Mouse (Mus musculus) spleen, postnatal 14 days (tissue): ENCODE measurements around the gene Ppp6r1.

Source experiments
- DNase-seq, 2 experiments: peaks; one replicate each; pipeline ENCODE4 v3.0.0; 2021 to 2022; ENCODE audit warnings: low spot score in 2 of 2

Gene Ppp6r1

DNA sequence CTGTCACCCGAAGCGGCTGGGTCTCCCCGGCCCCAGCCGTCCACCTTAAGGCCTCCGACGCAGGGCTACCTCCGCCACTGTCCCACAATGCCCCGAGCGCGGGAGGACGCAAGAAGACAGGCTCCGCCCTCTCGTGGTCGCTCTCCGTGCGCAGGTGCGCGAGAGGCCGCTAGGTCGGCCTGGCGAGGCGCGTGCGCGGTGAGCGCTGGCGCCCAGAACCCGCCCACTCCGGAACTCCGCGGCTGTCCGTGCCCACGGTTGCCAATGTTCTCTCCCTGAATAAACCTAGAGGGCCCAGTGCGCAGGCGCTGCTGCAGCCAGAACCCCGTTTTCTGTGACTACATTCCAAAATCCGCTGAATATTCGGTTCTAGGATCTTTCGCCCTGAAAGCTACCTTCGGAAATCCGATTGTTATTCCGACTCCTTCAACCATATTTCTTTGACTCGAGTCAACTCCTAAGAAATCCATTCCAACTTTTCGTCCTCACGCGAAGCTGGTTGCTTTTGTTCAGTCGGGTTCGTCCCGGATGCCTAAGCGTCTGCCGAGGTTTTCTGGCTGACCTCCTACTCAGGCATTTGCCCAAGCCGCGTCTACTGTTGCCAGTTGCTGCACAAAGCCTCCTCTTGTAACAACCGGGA lies at the start of gene Ppp6r1:
Ppp6r1 (minus strand) TSS at position 108 of the 640 bp plus-strand sequence.
- peak; percentile 94 to 95 for DNase-seq

DNA sequence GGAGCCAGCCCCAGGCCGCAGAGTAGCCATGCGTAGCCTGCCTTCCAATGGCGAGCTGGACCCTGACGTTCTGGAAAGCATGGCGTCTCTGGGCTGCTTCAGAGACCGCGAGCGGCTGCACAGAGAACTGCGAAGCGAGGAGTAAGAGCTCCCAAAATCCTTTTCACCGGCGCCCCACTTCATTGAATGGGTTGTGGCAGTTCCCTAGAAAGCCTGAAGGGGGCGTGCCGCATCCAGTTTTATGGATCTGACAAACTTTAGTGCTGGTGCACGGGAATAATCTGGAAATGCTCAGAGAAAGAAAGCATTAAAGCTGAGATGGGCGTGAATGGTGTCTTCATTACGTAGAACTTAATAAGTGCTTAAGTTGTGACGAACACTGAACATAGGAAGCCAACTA lies 46.3 kb upstream of the Ppp6r1 start:
- peak in 1 of 2 experiments; percentile 43 for DNase-seq

DNA sequence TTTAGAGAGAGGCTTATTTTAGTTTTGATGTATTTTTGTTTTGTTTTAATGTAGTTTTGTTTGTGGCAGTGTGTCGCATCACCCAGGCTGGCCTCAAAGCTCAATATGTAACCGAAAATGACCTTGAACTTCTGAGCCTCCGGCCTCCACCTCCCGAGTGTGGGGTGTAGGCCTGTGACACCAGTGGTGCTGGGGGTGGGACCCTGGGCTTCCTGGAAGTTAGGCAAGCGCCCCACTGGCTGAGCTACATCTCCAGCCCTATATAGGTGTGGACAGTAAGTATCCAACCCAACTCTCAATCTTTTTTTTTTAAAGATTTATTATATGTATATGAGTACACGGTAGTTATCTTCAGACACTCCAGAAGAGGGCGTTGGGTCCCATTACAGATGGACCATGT lies 44.4 kb upstream of the Ppp6r1 start:
- DNase-seq, result no peak

DNA sequence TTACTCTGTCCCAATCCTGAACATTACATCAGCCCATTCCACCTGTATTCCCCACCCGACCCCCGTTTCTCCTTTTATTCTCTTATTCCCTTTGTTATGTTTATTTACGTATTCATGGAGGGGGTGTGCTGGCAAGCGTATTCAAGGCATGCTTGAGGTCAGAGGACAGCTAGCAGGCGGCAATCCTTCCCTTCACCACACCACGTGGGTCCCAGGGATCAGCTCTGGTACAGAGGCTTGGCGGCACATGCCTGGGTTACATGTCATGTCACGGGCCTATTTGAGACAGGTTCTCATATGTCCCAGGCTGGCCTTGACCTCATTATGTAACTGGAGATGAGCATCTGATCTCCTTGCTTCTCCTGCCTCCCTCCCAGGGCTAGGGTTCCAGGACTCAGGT lies 43.5 kb upstream of the Ppp6r1 start:
- no peak for DNase-seq

DNA sequence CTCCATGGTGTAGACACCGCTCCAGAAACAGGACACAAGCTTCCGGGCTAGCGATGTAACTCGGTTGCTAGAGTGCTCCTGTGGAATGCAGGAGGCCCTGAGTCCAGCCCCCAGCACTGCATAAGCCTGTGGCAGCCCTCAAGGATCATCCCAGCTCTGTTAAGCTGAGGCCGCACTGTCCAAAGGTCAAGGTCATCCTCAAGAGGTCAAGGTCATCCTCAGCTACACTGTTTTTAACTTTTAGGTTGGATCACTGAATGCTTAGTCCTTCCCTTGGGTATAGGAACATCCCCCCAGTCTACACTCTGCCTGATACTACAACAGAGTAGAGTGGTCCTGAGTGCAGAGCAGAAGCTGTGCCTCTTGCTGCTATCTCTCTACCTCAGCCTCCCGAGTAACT lies 34.2 kb upstream of the Ppp6r1 start:
- DNase-seq, result no peak

DNA sequence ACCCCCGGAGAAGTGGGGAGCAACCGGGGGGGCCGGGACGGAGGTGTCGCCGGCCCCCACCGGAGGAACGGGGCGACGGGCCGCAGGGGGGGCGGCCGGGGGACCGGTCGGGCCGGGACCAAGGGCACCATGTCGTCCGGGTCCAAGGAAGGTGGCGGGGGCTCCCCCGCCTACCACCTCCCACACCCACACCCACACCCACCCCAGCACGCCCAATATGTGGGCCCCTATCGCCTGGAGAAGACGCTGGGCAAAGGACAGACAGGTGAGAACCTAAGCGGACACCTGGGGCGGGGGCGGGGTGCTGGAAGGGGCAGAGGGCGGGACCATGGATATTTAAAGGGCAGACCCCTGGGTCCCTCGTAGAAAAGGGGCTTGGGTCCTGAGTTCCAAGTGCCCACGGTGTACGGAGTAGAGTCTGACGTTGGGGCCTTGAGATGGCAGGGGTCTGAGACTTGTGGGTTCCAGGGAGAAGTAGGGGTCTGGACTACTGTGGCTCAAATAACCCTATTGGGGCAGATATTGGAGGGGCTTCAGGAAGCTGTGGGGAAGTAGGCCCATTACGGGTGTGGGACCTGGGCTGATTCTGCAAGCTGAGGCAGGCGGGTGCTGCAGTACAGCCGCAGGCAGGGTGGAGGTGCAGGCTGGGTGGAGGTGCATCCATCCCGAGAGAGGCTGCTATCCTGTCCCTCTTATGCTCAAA lies 32.3 kb upstream of the Ppp6r1 start:
- no peak for DNase-seq

DNA sequence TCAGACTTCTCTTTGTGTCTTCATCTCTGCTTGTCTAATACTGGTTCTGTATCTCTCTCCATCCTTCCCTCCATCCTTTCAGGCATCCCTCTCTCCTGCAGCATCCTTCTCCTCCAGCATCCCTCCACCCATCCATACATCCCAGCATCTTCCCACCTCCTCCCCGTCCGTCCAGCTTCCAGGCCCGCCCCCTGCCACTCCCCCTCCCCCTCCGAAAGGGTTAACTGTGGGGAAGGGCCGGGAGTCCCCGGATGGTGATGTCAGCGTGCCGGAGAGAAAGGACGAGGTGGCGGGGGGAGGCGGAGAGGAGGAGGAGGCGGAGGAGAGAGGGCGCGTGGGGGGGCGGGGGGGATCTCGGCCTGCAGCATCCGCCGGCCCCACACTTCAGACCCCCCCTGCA lies 31.6 kb upstream of the Ppp6r1 start, which contains the start of gene Brsk1:
Brsk1 (plus strand) TSS at position 218 of the 400 bp plus-strand sequence.
- no peak for DNase-seq

DNA sequence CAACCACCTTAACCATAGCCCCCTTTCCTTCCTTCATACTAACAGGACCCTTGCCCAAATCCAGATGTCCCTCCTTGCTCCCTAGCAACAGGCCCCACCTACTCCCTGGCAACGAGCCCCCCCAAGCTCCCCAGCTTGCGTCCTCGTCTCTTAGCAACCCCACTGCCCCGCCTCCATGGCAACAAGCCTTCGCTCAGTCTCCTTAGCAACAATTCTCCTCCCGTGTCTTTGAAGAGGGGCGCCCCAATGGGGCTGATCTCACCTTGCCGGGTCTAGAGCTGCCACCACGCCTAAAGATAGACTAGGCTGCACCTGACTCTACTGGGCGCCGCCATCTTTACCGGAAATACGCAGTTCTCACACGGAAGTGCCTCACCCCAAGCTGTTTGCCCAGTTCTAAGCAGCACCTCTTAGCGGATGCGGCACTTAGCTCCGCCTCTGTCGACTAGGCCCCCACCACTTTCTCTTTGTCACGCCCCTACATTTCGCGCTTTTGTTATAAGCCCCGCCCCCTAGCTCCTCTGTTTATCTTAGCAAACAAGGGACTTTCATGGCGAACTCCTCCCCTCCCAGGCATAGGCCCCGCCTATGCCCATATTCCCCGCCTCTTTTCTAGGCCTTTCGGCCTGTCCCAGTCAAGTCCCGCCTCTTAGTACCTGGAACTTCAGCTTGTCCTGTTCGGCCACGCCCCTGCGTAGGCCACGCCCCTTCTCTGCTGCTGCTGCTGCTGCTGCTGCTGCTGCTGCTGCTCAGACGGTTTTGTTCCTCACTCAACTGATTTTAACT lies 26.0 kb upstream of the Ppp6r1 start, which contains the start of gene Hspbp1:
Hspbp1 (minus strand) TSS at position 437 of the 786 bp plus-strand sequence.
- DNase-seq, result peak; percentile 88 to 89

DNA sequence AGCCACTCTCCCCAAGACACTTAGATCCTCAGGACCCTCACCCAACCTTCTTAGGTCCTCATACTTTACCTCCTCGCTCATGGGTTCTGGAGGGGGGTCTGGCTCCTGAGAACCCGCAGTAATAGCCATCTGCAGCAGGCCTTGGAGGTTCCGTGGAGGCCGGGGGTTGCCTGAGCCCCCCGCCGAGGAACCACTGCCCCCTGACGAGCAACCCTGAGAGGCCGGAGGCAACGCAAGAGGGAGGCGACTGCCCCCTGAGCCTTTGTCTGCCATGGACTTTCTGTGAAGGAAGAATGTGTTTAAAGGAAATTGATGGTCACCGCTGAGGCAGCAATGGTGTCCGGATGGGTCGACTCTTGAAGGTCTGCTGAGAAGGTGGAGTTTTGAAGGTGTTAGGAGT lies 25.4 kb upstream of the Ppp6r1 start:
- DNase-seq, result no peak

DNA sequence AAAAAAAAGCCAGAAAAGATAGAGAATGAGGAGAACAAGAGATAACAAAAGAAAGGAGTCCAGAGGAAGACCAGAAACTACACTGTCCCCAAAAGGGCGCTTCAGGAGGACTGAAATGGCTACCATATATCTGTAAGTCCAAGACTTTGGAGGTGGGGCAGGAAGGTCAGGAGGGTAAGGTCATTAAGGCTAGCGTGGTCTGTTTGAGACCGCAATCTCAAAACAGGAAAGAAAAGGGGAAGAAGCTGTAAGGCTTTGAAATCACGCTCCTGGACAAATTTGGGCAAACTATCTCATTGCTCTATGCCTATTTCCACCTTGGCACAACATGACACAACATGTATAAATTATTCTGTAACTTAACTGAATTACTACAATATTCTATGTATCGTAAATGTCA lies 24.5 kb upstream of the Ppp6r1 start:
- no peak for DNase-seq

DNA sequence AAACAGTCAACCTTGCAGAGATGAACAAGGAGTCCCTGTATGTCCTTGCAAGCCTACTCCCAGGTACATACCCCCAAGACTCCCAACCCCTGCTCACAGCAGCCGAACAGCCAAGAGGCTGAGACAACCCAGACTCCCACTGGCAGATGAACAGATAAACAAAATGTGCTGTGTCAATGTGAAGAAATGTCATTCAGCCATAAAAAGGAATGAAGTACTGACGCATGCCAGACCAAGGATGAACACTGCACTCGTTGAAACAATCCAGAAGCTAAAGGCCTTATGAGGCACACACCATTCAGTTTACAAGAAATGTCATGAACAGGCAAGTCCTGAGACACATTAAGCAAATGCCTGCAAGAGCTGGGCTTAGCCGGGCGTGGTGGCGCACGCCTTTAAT lies 16.4 kb upstream of the Ppp6r1 start:
- no peak for DNase-seq

DNA sequence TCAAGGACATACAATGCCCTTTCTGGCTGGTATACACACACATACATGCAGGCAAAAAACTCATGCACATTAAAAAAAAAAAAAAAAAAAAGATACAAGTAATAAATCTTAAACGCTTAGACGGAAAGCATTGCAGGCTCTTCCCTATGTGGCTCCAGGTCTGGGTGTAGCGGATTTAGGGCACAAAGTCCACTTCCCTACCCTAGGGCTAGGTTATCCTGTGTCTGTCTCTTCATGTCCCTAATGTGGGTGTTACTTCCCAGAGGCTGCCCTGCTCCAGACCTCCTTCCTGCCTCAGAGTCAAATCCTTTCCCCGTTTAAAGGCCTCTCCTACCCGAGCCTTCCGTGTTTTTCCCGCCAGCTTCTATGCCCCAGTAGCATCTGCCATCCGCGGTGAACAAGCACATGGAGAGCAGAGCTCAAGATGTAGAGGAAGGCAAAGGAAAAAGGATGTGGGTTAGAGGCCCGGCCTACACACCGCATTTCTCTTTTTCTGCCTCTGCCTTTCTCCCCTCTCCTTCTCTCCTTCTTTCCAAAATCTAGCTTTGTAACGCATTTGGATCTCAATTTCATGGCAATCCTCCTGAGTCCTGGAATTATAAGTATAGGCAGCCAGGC lies 15.4 kb upstream of the Ppp6r1 start:
- no peak for DNase-seq

DNA sequence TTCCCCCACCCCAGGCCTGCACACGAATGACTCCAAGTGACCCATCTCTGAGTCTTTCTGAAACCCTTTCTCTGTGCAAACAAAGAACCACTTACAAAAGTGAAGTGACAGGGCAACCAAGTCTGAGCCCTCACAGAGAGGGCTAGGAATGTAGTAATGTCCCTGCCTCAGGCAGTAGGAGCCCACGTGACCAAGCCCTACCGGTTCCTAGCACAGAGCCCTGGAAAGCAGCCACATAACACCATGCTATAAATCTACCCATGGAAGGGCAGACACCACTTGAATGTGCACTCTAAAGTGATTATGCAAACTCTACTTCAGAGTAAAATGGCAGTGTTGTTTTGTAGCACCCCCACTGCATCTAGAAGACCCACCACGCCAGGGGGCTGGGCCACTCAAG lies 13.1 kb upstream of the Ppp6r1 start:
- no peak for DNase-seq

DNA sequence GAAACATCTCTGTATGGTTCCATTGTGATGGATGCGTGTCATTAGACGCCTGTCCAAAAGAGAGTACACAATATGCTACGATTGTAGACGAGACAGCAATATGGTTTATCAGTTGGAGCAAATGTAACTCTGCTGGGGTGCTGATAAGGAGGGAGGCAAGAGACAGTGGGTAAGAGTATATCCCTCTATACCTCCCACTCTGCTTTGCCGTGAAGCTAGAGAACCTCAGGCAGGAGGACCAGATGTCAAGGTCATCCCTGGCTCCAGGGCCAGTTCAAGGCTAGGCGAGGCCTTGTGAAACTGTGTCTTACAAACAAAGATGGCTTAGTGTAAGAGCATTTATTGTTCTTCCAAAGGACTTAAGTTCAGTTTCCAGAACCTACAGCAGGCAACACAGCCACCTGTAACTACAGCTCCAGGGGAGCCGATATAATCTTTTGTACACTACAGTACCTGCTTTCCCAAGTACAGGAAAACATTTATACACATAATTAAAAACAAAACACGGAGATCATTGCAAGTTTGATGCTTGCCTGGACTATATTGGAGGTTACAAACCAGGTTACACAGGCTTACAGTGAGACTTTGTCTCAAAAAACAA lies 11.9 kb upstream of the Ppp6r1 start:
- no peak for DNase-seq

DNA sequence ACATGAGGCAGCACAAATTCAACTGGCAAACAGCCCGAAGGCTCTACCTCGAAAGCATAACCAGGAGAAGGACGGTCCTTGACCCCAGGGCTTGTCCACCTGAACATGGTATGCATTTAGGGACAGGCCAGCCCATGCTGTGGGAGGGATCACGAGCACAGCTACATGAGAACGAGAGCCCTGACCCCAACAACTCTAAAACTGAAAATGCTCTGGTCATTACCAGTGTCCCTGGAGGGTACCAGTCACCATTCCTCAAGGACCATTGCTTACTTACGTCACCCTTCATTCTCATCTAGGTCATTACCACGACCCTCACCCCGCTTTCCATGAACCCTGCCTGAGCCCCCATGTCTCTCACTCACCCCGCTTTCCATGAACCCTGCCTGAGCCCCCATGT lies 10.3 kb upstream of the Ppp6r1 start:
- no peak for DNase-seq

DNA sequence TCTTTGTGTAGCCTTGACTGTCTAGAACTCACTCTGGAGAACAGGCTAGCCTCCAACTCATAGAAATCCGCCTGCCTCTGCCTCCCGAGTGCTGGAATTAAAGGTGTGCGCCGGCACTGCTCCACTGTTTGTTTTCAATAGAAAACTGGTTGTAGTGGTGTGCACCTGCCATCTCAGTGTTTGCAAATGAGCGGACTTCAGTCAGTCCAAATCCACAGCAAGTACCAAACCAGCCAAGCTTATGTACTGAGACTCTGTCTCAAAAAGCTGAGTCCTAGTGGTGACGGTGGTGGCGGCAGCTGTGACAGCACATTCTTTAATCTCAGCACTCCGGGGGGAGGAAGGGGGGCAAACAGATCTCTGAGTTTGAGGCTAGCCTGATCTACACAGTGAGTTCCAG lies 9.7 kb upstream of the Ppp6r1 start:
- DNase-seq, result no peak

DNA sequence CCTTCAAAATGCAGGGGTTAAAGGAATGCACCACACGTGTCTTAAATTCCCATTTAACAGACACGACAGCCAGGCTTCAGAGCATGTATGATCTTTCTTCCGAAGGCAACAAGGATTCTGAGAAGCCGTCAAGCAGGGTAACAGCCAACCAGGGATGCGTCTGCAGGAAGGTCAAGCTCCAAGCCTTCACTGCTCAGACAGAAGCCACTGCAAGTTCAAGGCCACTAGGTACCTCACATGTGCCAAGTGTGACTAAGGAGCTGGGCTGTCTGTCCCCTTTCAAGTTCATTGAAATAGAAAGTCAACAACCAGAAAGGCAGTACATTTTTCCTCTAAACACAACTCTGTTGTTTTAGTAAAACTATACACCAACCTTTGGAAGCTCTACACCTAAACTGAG lies 8.1 kb upstream of the Ppp6r1 start:
- DNase-seq, result no peak

DNA sequence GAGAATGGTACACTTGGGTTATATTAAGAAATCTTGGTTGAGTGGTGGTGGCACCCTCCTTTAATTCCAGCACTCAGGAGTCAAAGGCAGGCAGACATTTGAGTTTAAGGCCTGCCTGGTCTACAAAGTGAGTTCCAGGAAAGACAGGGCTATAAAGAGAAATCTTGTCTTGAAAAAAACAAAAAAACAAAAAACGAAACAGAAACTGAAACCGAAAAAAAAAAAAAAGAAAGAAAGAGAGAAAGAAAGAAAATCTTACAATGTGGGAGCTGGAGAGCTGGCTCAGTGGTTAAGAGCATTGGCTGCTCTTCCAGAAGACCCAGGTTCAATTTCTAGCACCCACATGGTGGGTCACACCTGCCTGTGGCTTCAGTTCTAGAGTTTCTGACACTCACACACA lies 4.9 kb upstream of the Ppp6r1 start:
- DNase-seq, result no peak

DNA sequence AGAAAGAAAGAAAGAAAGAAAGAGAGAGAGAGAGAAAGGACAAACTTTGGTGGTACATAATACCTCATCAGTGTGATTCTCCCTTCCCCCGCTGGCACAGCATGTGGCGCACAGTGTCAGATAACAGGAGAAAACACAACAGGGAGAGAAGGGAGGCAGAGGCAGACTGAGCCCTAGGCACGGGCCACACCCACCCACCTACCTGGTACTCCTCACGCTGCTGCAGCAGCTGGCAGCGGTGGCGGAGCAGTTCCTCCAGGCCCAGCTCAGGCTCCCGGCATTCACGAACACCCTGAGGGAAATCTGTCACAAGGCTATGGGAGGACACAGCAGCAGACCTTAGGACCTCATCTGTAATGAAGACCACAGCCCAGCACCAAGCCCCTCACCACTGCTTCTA lies 4.4 kb upstream of the Ppp6r1 start:
- DNase-seq, result no peak

DNA sequence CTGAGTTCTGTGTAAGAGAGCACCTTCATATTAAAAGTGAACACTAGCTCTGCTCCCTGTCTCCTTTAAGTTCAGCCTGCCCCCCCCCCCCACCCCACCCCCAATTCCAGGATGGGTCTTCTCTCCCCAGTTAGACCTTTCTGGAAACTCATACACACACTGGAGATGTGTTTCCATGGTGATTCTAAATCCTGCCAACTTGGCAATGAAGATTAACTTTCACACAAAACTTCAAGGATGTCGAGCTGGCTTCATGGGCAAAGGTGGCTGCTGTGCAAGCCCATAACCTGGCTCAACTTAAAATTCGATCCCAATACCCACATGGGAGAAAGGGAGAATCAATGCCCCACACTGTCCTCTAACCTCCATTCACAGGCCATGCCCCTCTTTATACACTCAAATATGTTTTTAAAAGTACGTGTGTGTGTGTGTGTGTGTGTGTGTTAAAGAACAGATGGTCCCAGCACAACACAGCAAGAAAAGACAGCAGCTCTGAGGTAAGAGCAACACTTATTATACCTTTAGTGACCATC lies 1.2 kb upstream of the Ppp6r1 start:
- no peak for DNase-seq

DNA sequence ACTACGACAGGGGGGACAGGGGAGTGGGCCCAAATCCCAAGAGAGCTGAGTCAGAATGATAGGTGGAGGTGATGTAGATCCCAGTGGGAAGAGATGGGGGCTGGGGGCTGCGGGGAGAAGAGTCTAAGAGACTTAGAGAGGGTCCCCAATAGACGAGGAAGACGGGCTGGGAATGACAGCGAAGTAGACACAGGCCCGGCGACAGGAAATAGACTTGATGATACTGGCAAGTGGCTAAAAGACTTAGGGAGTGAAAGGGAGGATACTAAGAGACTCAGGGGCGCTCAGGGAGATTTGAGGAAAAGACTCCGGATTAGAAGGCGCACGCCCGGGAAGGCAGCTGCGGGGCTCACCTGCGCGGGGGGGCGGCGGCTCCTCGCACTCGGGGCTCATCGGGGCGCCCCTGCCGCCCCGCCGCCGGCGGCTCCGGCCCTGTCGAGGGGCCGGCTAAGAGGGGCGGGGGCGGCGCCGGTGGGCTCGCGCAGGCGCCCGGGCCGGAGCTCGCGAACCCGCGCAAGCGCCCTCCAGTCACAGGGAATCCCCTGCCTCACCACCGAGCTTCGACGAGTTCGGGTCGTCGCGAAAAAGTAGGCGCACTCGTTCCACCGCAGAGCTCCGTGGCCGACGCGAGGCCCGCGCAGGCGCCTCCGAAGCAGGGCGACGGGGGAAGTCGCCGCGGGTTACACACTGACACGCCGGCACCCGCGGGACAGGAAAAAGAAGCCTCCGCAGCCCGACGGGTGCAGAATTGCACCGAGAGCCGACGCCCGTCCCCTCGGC lies 501 bp downstream of the Ppp6r1 start:
- peak in 1 of 2 experiments; percentile 19 for DNase-seq
